In the genomic region with DNA sequence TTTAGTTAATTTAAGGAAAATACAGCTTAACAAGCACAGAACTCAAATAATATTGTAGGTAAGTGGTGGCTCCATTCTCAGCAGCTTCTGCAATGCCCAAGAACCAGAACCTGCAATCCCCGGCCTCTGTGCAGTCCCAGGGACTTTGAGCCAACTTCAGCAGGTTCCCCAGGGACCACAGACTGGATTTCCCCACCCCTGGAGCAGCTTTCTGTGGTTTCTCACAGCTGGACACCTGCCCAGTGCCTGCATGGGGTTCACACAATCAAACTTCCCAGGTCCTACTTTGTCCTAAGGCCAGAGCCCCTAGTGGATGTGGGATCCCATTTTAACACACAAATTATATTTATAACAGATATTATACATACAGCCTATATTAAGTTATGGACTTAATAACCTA, we compare ENCODE assay signal across 8 mouse cellular contexts.
"Had no signal": no experiment of that assay in that cellular context is flagged by ENCODE, and none has a peak within 500 bp of the region (broad histone marks: within the 10 kb centered on the region; RNA-seq: fewer than 3 reads in every experiment).

No protein-coding gene starts in this region.

- DNase-seq: kidney, postnatal 36 days; lung, embryonic 14.5 days; lung, postnatal 10 days; lung, postnatal 4 days; midbrain, embryonic 14.5 days; right cerebral cortex, postnatal 14 days; thymus, adult 2 months; thymus, postnatal 36 days had no signal
